Mouse (Mus musculus) forebrain, postnatal 0 days (tissue): Measurements from ENCODE around the gene Ager. TPM values are rescaled to one million over a fixed set of nuclear protein-coding genes. Genes with fewer than 3 reads are reported as not detected.

Source experiments
- ATAC-seq: fragments of 200-750 bp; cut with Nextera tagmentation; 2 replicates; pipeline ENCODE4 v1.8.0; 2017; ENCODE audit warnings: mild to moderate bottlenecking, moderate library complexity
- DNase-seq: peaks from one replicate; pipeline ENCODE4 v3.0.0-alpha.2; 2015
- H3K27ac ChIP-seq: fragments of 300-500 bp; sonication (generic); 2 replicates; pipeline ENCODE4 v1.5.1; 2014; ENCODE audit warnings: low read depth, mild to moderate bottlenecking, antibody characterized with exemption, low read length, moderate library complexity, mixed read lengths
- H3K27me3 ChIP-seq: fragments of 300-500 bp; sonication (generic); 2 replicates; pipeline ENCODE4 v1.6.1; 2014; ENCODE audit warnings: mild to moderate bottlenecking, low read length, mixed read lengths; ENCODE audit not compliant: insufficient read depth
- H3K36me3 ChIP-seq: fragments of 300-500 bp; sonication (generic); 2 replicates; pipeline ENCODE4 v1.6.1; 2014; ENCODE audit warnings: mild to moderate bottlenecking, moderate library complexity; ENCODE audit not compliant: insufficient read depth
- H3K4me1 ChIP-seq: fragments of 300-500 bp; sonication (generic); 2 replicates; pipeline ENCODE4 v1.6.1; 2014; ENCODE audit warnings: antibody characterized with exemption; ENCODE audit not compliant: insufficient read depth
- H3K4me2 ChIP-seq: fragments of 300-500 bp; sonication (generic); 2 replicates; pipeline ENCODE4 v1.6.1; 2014; ENCODE audit warnings: low read depth, mild to moderate bottlenecking, moderate library complexity
- H3K4me3 ChIP-seq: fragments of 300-500 bp; sonication (generic); 2 replicates; pipeline ENCODE4 v1.5.1; 2014; ENCODE audit warnings: low read depth, low read length, mixed read lengths
- H3K9ac ChIP-seq: fragments of 300-500 bp; sonication (generic); 2 replicates; pipeline ENCODE4 v1.6.1; 2014; ENCODE audit warnings: mild to moderate bottlenecking
- H3K9me3 ChIP-seq: fragments of 300-500 bp; sonication (generic); 2 replicates; pipeline ENCODE4 v1.6.1; 2016; ENCODE audit warnings: low read length
- CTCF ChIP-seq: sonication (generic); IDR thresholded peaks from 2 replicates; pipeline ENCODE4 v1.5.1; 2016; ENCODE audit warnings: antibody characterized with exemption, control low read depth, low read depth
- whole genome bisulfite sequencing: fragments of 180-500 bp; shearing (Covaris S2); extraction: QIAGEN DNeasy Blood & Tissue Kit; methylation state at CpG from one replicate; pipeline ENCODE4 v1.1.7; 2014; 5-methylcytosine and 5-hydroxymethylcytosine counted together
- polyA plus RNA-seq: library from polyadenylated mRNA; unstranded; fragments of >200 nt; fragmentation: Nextera tagmentation; extraction: Ambion mirVana; gene quantifications from 2 replicates; pipeline ENCODE4 v1.2.1, GENCODE M21; 2015
- total RNA-seq: library from RNA; depleted of rRNA; stranded (reverse); fragments of >200 nt; gene quantifications from 2 replicates; pipeline ENCODE4 v1.2.3, GENCODE M21; 2014

The Ager gene
- total and polyA plus RNA-seq, 2 experiments from 2014 or later = 1.2 to 2.8 TPM

GRCm38 (mm10) chr17:34592581-34593549 is 4.8 kb upstream of the Ager start:
- peaks cover 17% of the 10 kb centered on the region for H3K36me3 ChIP-seq
- no peaks in the 10 kb centered on the region for H3K9me3 ChIP-seq
- H3K4me2 ChIP-seq = peak overlapping the region; percentile 93
- TF ChIP-seq CTCF = no peak
- H3K27ac ChIP-seq = peak overlapping the region; percentile 97
- 3% methylated on average over 31 of the region's 32 CpGs for WGBS
- ATAC-seq = peak; percentile 39
- H3K4me3 ChIP-seq = peak overlapping the region; percentile 89
- peak; percentile 57 for DNase-seq
- peaks cover 14% of the 10 kb centered on the region for H3K4me1 ChIP-seq
- no peaks in the 10 kb centered on the region for H3K27me3 ChIP-seq
- H3K9ac ChIP-seq = peak overlapping the region; percentile 94

- WGBS = 51% methylated on average over 34 of the region's 34 CpGs
- Histone ChIP-seq H3K9me3 (no peaks in the 10 kb centered on the region), H3K4me1 (peaks cover 8% of the 10 kb centered on the region), H3K9ac (peak overlapping the region; percentile 94), H3K27me3 (no peaks in the 10 kb centered on the region), H3K4me2 (peak overlapping the region; percentile 93), H3K27ac (peak overlapping the region; percentile 97; the same call in 1 of the 2 replicates), H3K4me3 (peak overlapping the region; percentile 89), H3K36me3 (peaks cover 17% of the 10 kb centered on the region)
- DNase-seq (no peak), ATAC-seq (no peak)
- 0 out of 2 replicates have a peak, but pooled peaks have one; percentile 3 for TF ChIP-seq CTCF
Measured at GRCm38 (mm10) chr17:34593752-34594525, 3.7 kb upstream of the Ager start.

- DNase-seq = no peak
Measured at GRCm38 (mm10) chr17:34596098-34596497, 1.6 kb upstream of the Ager start.

GRCm38 (mm10) chr17:34599891-34600290 is 2.2 kb downstream of the Ager start:
- Histone ChIP-seq H3K9me3 (no peaks in the 10 kb centered on the region), H3K36me3 (peaks cover 24% of the 10 kb centered on the region), H3K27ac (no peak overlapping the region), H3K27me3 (no peaks in the 10 kb centered on the region), H3K4me1 (peaks cover 8% of the 10 kb centered on the region), H3K9ac (no peak overlapping the region), H3K4me2 (no peak overlapping the region), H3K4me3 (no peak overlapping the region)
- DNase-seq = no peak
- no peak for TF ChIP-seq CTCF
- no peak for ATAC-seq
- WGBS = 78% methylated on average over 9 of the region's 9 CpGs

More at GRCm38 (mm10) chr17:34596098-34596497, 1.6 kb upstream of the Ager start:
- Histone ChIP-seq H3K9ac (no peak overlapping the region), H3K27me3 (no peaks in the 10 kb centered on the region), H3K4me2 (no peak overlapping the region), H3K27ac (no peak overlapping the region), H3K4me3 (no peak overlapping the region), H3K36me3 (peaks cover 29% of the 10 kb centered on the region), H3K9me3 (no peaks in the 10 kb centered on the region), H3K4me1 (peaks cover 5% of the 10 kb centered on the region)
- no peak for ATAC-seq
- TF ChIP-seq CTCF = no peak
- 78% methylated on average over 8 of the region's 8 CpGs for WGBS

- H3K27ac ChIP-seq = no peak overlapping the region
- peaks cover 16% of the 10 kb centered on the region for H3K4me1 ChIP-seq
- TF ChIP-seq CTCF = no peak
- WGBS = 87% methylated on average over 12 of the region's 12 CpGs
- no peaks in the 10 kb centered on the region for H3K27me3 ChIP-seq
- H3K9ac ChIP-seq = no peak overlapping the region
- H3K4me3 ChIP-seq = no peak overlapping the region
- H3K36me3 ChIP-seq = peaks cover 11% of the 10 kb centered on the region
- no peak for DNase-seq
- H3K4me2 ChIP-seq = peak overlapping the region; percentile 86; the same call in 1 of the 2 replicates
- no peaks in the 10 kb centered on the region for H3K9me3 ChIP-seq
- no peak for ATAC-seq
Measured at GRCm38 (mm10) chr17:34601796-34602195, 4.1 kb downstream of the Ager start.

GRCm38 (mm10) chr17:34603375-34604060 is 5.9 kb downstream of the Ager start, which contains the start of gene Rnf5:
Rnf5 (minus strand) TSS chr17:34603690.
- Histone ChIP-seq H3K27ac (peak within 1 kb of the TSS; percentile 89), H3K36me3 (peaks cover 11% of the 10 kb centered on the region), H3K9ac (peak within 1 kb of the TSS; percentile 81), H3K4me2 (peak within 1 kb of the TSS; percentile 97), H3K4me3 (peak within 1 kb of the TSS; percentile 85), H3K9me3 (no peaks in the 10 kb centered on the region), H3K4me1 (peaks cover 18% of the 10 kb centered on the region), H3K27me3 (no peaks in the 10 kb centered on the region)
- DNase-seq (peak; percentile 100), ATAC-seq (peak; percentile 94)
- TF ChIP-seq CTCF = no peak
- WGBS = under 1% methylated on average over 30 of the region's 30 CpGs
